Mouse (Mus musculus): ENCODE results near the gene Zbtb20.

DNA sequence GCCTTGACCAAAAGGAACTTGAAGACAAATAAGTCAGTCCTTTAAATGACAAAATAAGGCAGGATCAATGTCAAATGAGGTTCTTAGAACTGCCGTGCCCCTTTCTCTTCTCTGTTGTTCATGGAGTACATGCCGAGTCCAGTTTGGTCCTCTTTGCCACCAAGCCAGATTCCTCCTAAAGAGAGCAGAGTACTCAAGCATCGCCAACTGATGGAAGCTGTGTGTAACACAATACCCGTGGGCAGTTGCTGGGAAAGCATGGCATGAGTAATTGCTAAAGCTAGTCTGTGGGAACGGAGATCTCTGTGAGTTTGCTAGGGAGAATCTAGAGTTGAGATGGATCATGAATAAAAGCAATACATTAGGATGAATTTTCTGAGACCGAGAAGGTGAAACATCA lies 206.3 kb downstream of the Zbtb20 start:
- TF ChIP-seq POLR2A (IDR thresholded peaks at IDR 0.05; ENCODE audit: borderline replicate concordance, control insufficient read depth, low read depth, low read length) (no peak), CTCF (IDR thresholded peaks at IDR 0.05; ENCODE audit: control insufficient read depth, insufficient read depth, low read length) (no peak)

All from bone marrow, adult 2 months (tissue).